Mouse (Mus musculus) cerebellum, adult 8-10 months (tissue): ENCODE data around the gene Pbrm1.

Experiments
- DNase-seq: peaks from one replicate; pipeline ENCODE4 v3.0.0; 2022

Pbrm1 gene

DNA sequence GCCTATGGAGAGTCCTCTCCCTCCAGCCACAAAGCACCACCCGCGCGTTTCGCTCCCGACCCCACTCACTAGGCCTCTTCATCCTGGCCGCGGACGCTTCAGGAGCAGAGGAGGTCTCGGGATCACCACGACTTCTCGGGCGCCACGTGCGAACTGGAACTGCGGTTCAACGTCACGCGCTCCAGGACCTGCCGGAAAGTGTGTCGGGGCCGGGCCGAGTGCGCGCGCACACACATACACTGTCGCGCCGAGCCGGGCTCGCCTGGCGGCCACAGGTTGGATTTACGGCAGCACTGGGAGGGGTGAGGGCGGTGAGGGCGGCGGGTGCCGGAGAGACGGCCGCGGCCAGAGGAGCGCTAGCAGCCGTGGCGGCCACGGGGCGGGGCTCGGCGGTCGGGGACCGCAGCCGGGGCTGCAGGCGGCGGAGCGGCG is at the start of gene Pbrm1, which contains the start of gene Gnl3:
TSS of gene Pbrm1 (plus strand) at position 279 of the 432 bp plus-strand sequence.
TSS of gene Gnl3 (minus strand) at position 293 of the 432 bp plus-strand sequence.
- peak; percentile 96 for DNase-seq

DNA sequence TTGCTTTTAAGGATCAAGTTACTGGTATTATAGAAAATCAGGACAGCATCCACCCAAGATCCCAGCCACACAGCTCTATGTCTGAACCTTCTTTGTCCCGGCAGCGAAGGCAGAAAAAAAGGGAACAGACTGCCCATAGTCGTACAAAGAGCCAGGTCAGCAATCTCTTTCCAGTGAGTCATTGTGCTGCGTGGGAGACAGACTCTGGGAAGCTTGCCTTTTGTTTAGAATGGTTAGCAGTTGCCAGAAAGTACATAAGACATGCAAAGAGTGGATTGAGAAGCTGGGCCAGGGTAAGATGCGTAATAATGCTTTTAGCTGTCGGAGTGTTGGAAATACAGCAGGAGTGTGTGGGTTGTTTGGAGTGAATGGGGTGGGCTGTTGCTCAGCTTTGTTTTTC is 44.7 kb upstream of the Pbrm1 start:
- no peak for DNase-seq

DNA sequence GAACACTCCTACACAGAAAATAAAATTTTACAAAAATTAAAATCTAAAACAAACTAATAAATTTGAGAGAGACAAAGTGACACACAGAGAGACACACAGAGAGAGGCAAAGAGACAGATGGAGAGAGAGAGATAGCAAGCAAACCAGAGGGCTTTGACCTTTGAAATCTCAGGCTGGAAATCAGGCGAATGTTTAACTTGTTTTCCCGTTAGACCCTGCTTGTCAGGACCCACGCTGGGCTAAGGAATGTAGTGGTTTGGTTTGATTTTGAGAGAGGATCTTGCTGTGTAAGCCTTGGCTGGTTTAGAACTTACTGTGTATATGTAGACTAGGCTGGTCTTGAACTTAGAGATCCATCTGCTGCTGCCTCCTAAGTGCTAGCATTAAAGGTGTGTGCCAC is 42.7 kb upstream of the Pbrm1 start:
- DNase-seq: no peak

DNA sequence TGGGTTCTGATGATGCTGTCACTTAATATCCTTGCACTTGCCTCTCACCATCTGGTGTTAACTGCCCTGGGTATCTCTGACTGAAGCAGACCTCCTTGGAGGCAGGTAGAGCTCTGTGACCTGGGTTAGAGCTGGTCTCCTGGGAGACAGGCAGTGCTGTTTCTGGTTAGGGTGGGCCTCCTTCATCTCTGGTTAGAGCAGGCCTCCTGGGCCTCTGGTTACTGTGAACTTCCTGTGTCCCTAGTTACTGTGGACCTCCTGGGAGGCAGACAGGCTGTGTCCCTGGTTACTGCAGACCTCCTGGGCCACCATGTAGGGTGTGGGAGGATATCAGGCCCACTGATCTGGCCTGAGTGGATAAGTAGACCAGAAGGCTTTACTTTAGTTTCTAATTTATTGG is 22.5 kb upstream of the Pbrm1 start:
- no peak for DNase-seq

GRCm38 (mm10) chr14:31000356-31000755 is 18.6 kb upstream of the Pbrm1 start:
- DNase-seq: no peak

GRCm38 (mm10) chr14:31000816-31001306 is 18.1 kb upstream of the Pbrm1 start:
- no peak for DNase-seq

GRCm38 (mm10) chr14:31001307-31002205 is 17.4 kb upstream of the Pbrm1 start, which contains the start of the genes Glt8d1 and Spcs1:
Gene Glt8d1 (plus strand): TSS chr14:31001400.
Gene Spcs1 (minus strand): TSS chr14:31001672.
- DNase-seq: peak; percentile 82

GRCm38 (mm10) chr14:31004527-31004926 is 14.4 kb upstream of the Pbrm1 start:
- DNase-seq: no peak

- DNase-seq: no peak
These were observed 12.2 kb upstream of the Pbrm1 start for GRCm38 (mm10) chr14:31006779-31007178.

- no peak for DNase-seq
These were observed 7.3 kb upstream of the Pbrm1 start for GRCm38 (mm10) chr14:31011588-31011987.

DNA sequence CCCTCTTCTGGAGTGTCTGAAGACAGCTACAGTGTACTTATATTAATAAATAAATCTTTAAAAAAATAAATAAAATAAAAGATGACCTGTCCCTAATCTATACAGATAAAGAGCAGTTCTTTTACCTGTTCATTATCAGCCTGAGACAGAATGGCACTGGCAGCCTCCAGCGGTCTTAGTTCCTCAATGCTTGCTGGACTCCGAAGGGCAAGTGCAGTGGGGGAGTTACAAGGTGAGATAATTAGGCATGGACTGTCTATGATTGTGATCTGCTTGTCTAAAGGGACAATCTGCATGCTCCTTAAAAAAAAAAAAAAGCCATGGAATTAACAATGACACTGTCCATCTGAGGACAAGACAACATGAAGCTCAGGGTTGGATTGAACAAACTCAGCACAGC is 5.0 kb upstream of the Pbrm1 start:
- no peak for DNase-seq

- no peak for DNase-seq
These were observed 2.9 kb upstream of the Pbrm1 start for GRCm38 (mm10) chr14:31016063-31016462.

DNA sequence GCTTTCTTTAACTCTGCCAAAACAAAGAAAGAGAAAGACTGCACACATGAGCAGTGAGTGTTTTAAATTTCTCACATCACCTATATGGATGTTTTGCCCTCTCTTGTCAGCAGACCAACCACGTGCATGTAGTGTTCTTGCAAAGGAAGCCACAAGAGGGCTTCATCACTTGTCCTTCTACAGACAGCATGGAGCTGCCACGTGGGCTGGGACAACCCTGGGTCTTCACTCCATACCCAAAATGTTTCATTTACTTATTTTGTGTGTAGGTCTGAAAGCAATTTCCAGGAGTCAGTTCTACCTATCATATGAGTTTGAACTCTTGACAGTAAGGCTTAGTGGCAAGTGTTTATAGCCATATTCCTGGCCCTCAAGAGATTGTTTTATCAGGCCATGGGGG is 1.1 kb upstream of the Pbrm1 start:
- DNase-seq: no peak

DNA sequence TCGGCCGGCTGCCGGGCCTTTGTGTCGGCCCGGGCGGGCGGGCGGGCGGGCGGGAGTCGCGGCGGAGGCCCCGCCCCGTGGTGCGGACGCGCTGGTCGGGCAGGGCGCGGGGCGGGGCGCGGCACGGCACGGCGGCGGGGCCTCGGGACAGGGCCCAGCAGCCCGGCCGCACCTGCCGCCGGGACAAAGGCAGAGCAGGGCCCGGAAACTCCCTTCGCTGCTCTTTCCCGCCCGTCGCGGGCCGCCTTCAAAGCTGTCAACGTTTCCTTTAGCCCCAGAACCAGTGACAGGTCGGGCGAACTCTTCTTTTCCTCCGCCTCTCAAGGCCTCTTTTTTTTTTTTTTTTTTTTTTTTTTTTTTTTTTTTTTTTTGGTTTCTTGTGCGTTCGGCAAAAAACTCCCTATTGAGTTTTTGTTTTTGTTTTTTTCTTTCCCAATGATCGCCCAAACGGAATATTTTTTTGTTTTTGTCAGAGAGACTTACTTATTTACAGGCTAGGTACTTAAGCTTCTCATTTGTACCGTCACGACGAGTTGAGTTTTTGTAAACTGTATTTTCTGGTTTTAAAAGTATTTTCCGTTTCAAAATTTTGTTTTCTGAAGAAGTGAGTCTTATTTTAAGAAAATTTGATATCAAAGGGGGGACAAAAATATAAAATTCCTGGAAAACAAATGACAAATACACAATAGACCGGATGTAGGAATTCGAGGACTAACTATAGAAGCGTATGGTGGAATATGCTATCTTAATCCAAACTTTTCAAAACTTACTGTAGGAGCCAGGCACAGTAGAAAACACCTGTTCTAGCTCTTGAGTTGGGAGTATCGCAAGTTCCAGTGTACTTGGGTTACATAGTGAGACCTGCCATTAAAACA is 630 bp downstream of the Pbrm1 start:
- DNase-seq: no peak

DNA sequence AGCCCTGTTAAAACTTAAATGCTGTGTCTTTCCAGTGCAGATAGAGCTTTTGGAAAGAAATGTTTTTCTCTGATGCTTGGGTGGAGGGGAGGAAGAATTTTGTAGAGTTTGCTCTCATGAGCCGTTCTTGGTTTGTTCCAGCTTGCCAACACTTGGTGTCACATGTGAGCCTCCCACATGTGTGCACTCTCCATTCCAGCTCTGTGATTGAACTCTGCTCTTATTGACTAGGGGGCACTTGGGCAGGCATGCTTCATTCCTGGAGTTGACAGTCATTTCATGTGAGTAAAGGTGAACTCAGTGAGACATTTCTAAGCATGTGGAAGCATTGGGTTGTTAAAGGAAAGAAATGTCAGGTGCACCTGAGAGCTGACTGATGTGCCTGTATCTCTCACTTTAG is 3.6 kb downstream of the Pbrm1 start:
- DNase-seq: no peak

- DNase-seq: no peak
These were observed 6.8 kb downstream of the Pbrm1 start for GRCm38 (mm10) chr14:31025785-31026184.

- no peak for DNase-seq
These were observed 26.4 kb downstream of the Pbrm1 start for GRCm38 (mm10) chr14:31045296-31045695.

- no peak for DNase-seq
These were observed 26.9 kb downstream of the Pbrm1 start for GRCm38 (mm10) chr14:31045817-31046216.

DNA sequence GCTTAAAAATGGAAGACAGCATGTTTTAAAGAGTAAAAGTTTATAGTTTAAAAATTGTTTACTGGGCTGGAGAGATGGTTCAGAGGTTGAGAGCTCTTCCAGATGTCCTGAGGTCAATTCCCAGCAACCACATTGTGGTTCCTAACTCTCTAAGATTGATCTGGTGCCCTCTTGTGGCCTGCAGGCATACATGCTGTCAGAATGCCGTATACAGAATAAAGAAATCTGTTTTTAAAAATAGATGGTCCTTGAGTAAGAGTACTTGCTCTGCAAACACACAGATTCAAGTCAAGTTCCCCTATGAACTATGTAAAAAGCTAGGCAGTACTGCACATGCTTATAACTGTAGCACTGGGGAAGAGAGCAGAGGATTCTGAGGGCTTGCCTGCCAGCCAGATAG is 43.3 kb downstream of the Pbrm1 start:
- no peak for DNase-seq

DNA sequence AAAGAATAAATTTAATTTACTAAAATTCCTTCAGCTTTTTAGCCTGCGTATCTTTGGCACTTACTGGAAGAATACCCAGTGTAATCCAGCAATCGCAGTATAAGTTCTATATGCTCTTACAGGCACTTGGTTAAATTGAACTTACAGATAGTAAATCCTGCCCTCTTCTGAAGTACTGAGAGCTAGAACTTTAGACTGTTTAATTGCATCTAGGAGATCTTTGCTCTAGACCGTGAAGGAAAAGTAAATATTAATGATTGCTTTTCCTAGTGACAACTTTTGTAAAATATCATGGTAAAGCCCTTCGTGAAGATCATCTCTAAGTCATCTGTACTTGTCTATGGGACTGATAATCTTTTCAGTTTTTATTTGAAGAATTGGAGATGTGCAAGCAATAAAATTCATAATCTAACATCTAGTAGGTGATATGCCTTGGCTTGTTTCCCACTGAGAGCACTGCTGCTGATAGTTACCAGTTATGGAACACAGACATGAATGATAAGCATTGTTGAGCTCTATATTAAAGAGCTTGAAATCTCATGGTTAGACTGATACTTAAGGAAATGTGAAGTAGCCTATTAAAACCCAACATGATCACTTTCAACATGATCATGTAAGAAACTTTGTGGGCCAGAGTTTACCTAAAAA is 50.3 kb downstream of the Pbrm1 start:
- DNase-seq: no peak

GRCm38 (mm10) chr14:31078597-31079208 is 59.8 kb downstream of the Pbrm1 start:
- no peak for DNase-seq

DNA sequence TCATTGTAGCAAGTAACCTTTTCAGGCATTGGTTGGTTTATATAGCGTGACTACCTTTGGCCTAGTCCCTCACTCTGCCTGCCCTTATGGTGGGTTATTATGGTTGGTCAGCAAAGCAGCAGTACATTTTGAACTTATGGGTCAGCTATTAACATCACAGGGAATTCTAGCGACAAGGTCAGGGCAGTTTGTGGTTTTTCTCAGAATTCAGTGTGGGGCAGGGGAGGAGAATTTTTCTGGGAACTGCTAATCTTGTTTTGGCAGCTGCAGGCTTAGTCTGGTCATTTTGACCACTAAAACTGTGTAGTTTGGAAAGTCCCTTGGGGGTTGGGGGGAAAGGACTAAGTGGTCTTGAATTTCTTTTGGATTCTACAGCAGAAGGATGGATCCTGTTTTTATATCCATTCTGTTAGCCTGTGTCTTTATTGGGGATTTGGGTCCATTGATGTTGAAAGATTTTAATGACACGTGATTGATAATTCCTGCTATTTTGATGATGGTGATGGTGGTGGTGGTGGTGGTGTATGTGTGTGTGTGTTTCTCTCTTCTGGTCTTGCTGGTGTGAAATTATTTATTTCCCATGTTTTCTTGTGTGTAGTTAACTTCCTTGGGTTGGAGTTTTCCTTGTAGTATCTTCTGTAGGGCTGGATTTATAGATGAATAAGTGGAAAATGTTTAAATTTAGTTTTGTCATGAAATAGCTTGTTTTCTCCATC is 60.5 kb downstream of the Pbrm1 start:
- no peak for DNase-seq
